Mouse (Mus musculus) embryo, embryonic 9.5 days (tissue): ENCODE measurements around the gene Cbx2.

Experiments used
- DNase-seq: peaks from one replicate; pipeline ENCODE4 v3.0.0-alpha.2; 2017; ENCODE audit errors: extremely low spot score

Cbx2 gene

GRCm38 (mm10) chr11:119042466-119043272 lies 19.9 kb downstream of the Cbx2 start:
- DNase-seq, result peak; percentile 53

DNA sequence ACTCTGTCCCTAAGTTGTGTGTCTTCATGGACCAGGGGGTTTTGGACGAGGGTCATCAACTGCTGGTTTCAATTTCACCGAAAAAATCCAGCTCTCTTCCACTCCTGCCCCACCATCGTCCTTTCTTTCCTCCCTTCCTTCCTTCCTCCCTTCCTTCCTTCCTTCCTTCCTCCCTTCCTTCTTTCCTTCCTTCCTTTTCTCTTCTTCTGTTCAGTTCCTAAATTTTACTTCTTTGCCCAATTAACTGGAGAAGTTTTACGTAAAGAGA lies 20.4 kb downstream of the Cbx2 start:
- DNase-seq, result no peak

- peak; percentile 68 for DNase-seq
These were observed 21.2 kb downstream of the Cbx2 start for GRCm38 (mm10) chr11:119043761-119044550.

DNA sequence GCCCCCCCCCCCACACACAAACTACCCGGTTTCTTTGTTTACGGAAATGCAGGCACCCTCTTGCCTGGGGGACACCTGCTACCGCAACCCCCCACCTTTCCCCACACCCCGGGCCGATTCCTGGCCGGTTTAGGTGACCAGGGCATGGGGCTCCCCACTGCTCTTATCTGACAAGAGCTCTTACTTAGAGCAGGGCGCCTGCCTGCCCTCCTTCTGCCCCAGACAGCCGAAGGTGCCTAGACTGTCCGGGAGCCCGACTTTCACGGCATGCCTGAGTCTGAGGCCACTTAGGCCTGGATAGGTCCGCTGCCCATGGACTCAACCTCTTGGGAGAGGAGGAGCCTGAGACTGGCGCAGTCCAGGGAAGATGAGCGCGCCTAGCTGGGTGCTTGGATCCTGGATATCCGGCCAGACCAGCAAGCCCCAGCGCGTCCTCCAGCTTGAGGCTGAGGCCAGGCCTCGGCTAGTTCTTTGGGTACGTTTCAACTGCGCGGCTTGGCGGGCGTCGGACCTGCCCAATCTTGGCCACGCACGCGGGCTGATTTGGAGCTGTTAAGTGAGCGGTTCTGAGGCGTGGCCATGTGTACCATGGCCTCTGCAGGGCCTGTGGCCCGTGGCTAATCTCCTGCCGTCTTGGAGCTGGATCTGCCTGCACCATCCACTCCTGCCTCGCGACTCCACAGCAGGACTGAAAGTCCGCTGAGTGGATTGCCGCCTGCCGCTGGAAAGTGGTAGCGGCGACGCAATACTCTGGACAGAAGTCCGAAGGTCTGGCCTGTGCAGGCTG lies 22.0 kb downstream of the Cbx2 start:
- peak; percentile 46 for DNase-seq

DNA sequence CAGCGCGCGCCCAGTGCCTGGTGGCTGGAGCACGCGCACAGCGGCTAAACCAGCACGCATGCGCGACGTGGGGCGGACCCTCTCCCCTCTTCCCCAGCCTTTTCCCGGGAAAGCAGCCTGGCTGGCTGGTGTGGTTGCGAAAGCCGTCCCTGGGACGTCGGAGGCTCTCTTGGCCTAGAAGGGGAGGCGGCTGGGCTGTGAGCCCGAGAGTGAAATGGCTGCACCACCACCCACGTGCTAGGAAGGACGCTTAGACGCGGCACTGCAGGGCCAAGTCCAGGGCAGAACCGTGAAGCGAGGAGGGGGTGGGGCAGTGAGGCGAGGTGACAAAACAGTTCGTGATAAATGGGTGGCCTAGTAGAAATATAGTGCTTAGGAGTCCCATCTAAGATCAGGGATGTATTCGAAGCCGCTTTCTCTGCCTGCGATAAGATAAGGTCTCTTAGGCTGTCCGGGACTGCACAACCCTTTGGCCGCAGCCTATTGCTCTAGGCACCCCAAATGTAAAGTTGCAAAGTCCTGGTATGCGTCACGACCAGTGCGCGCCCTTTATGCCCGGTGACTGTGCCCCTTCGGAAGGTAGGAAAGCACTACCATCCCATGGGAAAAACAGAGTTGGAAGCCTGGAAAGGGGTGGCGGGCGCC lies 24.0 kb downstream of the Cbx2 start:
- DNase-seq, result peak; percentile 69

DNA sequence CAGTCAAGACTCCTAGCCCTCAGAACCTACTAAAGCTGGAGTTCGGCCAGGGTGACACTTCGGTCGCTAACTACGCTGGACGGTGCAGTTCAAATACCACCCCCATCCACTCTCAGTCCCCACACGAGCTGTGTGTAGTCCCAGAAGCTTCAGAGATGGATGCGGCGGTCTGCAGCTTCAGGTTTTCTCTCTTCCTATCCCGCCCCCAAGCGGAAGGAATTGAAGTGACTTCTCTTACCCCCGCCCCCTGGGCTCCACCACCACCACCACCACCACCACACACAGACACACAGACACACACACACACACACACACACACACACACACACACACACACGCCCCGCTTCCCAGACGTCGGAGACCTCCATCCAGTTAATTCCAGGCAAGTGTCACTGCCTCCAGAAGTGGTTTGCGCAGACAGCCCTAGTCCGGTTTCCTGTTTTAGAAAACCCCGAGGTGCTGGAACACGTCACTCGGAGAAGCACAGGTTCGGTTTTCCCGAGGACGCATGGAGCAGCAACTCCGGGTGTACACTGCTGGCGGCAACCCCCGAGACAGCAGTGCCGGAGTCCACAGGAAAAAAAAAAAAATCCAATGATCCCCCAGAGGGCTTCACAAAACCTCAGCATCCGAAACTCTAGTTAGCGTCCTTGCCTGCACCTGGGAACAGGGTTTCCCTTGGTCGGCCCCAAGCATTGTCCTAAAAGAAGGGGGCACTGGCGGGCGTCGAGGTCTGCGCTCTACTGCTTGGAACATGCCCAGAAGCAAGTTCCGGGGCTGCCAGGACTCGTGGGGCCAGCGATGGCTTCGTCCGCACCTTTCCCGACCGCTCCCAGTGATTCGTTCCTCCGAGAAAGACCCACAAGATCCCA lies 24.7 kb downstream of the Cbx2 start:
- peak; percentile 60 for DNase-seq

- DNase-seq, result peak; percentile 37
These were observed 25.4 kb downstream of the Cbx2 start for GRCm38 (mm10) chr11:119048133-119048510.

GRCm38 (mm10) chr11:119050361-119050760 lies 27.6 kb downstream of the Cbx2 start:
- no peak for DNase-seq

- DNase-seq, result no peak
These were observed 28.7 kb downstream of the Cbx2 start for GRCm38 (mm10) chr11:119051426-119051825.

DNA sequence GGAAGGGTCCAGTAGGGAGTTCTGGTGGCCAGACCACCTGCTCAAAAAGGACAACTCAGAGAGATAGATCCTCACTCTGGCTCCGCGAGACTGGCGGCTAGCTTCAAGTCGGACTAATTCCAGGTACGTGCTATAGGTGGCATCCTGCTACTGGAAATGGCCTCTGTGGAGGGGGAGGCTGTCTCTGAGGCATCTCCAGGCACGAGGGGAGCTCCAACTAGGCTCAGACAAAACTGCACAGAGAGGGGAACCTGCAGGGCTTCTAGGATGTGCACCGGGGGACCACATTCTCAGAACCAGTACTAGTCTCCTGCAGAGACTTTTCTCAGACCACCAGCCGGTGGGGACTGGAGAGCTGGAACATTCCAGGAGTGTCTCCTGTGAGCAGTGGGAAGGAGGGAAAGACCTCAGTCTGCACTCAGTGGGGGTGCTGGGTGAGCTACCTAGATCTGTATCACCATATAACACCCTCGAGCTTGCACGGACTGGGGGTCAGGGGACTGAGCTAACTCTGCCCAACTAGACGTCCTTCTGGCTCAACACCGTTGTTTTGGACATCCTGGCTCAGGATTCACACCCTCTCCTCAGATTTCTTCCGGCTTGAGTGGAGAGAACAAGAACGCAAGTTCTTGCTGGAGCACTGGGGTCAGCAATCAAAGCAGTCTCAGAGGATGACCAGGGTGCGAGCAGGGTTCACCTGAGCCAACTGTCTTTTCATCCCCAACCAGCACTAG lies 29.3 kb downstream of the Cbx2 start:
- DNase-seq, result peak; percentile 41

DNA sequence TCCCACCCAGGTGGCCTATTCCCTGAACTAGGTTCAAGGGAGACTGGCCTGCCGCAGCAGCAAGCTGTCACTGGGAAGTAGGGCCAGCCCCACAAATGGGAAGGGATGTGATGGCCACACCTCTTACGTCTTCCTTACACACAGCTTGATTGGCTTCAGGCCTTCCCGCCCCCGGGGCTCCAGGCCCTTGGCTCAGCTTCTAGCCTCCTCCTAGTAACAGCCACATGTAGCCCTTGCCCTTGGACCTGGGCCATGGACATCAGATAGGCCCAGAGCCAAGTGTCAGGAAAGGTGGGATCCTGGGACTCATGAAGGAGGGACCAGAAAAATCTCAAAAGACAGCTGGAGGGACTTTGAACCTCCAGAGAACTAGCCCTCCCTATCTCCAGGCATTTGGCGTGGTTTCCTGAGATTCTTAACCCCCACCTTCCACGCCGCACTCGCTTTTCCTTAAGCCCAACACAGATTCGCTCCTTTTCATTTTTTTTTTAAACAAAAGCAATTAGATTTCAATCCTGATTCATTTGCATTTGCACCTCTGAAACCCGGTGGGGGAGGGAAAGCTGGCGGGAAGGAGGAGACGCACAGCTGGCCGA lies 30.0 kb downstream of the Cbx2 start:
- DNase-seq, result peak; percentile 53

GRCm38 (mm10) chr11:119053257-119053670 lies 30.5 kb downstream of the Cbx2 start:
- peak; percentile 86 for DNase-seq

DNA sequence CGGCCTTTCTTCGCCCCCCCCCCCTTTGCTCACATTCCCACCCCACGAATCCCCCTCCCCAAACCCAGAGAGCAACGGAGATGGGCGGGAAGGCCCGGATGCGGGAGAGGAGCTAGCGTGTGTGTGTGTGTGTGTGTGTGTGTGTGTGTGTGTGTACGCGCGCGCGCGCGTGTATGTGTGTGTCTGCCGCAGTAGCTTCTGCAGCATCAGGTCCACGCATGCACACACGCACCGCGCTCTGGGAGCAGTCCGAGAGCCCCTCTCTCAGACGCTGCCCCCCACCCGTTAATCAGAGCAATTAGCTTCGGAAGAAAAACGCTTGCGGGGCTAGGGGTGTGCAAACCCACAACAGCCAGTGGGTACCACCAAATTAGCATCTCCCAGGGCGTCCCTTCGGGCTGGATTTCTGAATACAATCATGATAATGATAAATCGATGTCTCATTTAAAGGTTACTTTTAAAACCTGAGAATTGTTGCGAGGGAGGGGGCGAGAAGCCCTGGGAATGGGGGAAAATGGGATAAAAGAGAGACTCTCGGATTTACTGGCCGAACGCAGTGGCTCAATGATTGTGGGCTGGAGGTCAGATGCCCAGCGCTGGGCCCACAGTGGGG lies 31.1 kb downstream of the Cbx2 start:
- peak; percentile 38 for DNase-seq

GRCm38 (mm10) chr11:119054351-119055345 lies 31.9 kb downstream of the Cbx2 start:
- peak; percentile 49 for DNase-seq

GRCm38 (mm10) chr11:119055571-119056131 lies 32.9 kb downstream of the Cbx2 start:
- peak; percentile 23 for DNase-seq

GRCm38 (mm10) chr11:119056301-119057211 lies 33.8 kb downstream of the Cbx2 start:
- DNase-seq, result peak; percentile 77

- DNase-seq, result no peak
These were observed 34.5 kb downstream of the Cbx2 start for GRCm38 (mm10) chr11:119057291-119057690.
